Mouse (Mus musculus): ENCODE results near the gene Galnt12. TPM values are rescaled to one million over a fixed set of nuclear protein-coding genes. Genes with fewer than 3 reads are reported as not detected.
A peak's percentile ranks its signal among the peaks of the same experiment; 100 is the strongest.

Galnt12 gene
- polyA plus RNA-seq, 1 experiment, result 0.45 TPM

DNA sequence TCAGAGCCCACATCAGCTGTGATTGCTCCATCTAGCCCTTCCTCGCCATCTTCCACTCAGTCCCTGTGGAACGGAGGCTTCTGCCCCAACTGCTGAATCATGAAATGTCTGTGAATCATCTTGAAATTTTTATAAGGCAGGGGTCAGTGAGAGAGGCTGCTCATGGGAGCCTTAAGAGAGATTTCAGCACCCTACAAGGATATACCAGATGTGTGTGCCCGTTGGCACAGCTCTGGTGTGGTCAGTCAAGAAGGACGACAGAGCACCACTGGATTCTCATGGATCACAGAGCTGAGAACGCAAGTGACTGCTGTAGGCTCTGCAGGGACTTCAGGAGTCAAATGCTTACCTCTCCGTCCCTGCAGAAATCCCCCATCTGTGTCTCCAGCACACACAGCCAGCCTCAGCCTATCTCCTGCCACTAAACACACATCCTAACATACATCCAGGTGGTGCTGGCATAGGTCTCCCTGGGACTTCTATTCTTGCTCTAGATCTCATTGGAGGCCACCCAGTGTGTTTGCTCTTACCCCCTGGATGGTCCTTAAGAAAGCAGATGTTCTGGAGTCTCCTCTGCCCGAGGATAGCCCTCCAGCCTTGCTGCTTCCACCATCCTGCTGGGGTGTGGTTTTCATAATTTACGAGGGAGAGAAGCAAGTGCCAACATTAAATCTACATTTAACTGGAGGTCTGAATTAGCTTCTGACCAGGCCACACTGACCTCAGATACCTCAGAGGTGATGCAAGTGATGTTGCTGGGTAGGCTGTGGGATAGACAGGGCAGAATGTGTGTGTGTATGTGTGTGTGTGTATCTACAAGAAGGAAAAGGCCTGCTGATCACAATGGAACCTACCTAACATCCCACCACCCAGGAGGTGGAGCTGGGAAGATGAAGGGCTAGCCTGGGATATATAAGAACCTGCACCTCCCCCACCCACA lies 38.7 kb downstream of the Galnt12 start:
- TF ChIP-seq GATA1 (IDR thresholded peaks at IDR 0.05; ENCODE audit: borderline replicate concordance, low read length) (no peak), FLI1 (IDR thresholded peaks at IDR 0.05; ENCODE audit: low read length) (no peak)
- H3K4me1 ChIP-seq, result 0 out of 2 replicates have a peak, but pooled peaks cover 4% of the 10 kb centered on the region
- no peak overlapping the region for H3K4me3 ChIP-seq (replicated peaks)
- H3K27me3 ChIP-seq (replicated peaks), result peaks cover 3% of the 10 kb centered on the region
- H3K9me3 ChIP-seq, result no peaks in the 10 kb centered on the region; the same call in 1 of the 2 replicates
- H3K36me3 ChIP-seq (replicated peaks; ENCODE audit: low read length), result no peaks in the 10 kb centered on the region

DNA sequence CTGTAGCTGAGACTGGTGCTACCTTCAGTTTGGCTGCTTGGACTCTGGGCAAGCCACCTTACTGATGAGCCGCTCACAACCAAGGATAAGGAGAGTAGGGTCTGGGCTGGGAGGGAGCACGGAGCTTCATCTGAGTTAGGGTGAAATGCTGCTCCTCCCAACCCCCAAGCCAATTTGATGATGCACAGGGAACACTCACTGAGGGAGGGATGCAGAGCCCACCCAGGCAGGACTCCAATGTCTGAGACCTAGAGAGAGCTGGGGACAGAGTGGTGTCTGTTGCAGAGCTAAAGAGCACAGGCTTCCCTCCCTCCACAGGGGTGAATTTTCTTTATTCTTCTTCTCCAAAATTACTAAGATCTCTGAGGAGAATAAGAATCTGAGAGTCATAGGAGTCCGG lies 40.2 kb downstream of the Galnt12 start:
- H3K4me3 ChIP-seq (replicated peaks), result no peak overlapping the region
- H3K27me3 ChIP-seq (replicated peaks), result peaks cover 3% of the 10 kb centered on the region
- H3K9me3 ChIP-seq, result no peaks in the 10 kb centered on the region; the same call in 1 of the 2 replicates
- H3K4me1 ChIP-seq, result peaks cover 10% of the 10 kb centered on the region
- TF ChIP-seq FLI1 (IDR thresholded peaks at IDR 0.05; ENCODE audit: low read length), result no peak
- no peak for TF ChIP-seq GATA1 (IDR thresholded peaks at IDR 0.05; ENCODE audit: borderline replicate concordance, low read length)
- H3K36me3 ChIP-seq (replicated peaks; ENCODE audit: low read length), result no peaks in the 10 kb centered on the region

GRCm38 (mm10) chr4:47132413-47132812 lies 40.7 kb downstream of the Galnt12 start:
- Histone ChIP-seq H3K4me1 (peaks cover 14% of the 10 kb centered on the region), H3K9me3 (no peaks in the 10 kb centered on the region)

GRCm38 (mm10) chr4:47136699-47137101 lies 45.0 kb downstream of the Galnt12 start:
- peaks cover 17% of the 10 kb centered on the region for H3K4me1 ChIP-seq
- H3K36me3 ChIP-seq (replicated peaks; ENCODE audit: low read length), result no peaks in the 10 kb centered on the region
- TF ChIP-seq FLI1 (IDR thresholded peaks at IDR 0.05; ENCODE audit: low read length) (no peak), GATA1 (IDR thresholded peaks at IDR 0.05; ENCODE audit: borderline replicate concordance, low read length) (no peak)
- peaks cover 23% of the 10 kb centered on the region for H3K27me3 ChIP-seq (replicated peaks)
- no peaks in the 10 kb centered on the region for H3K9me3 ChIP-seq
- H3K4me3 ChIP-seq (replicated peaks), result peak overlapping the region; percentile 29

More at GRCm38 (mm10) chr4:47132413-47132812, 40.7 kb downstream of the Galnt12 start:
- H3K27me3 ChIP-seq (replicated peaks), result peaks cover 7% of the 10 kb centered on the region
- TF ChIP-seq FLI1 (IDR thresholded peaks at IDR 0.05; ENCODE audit: low read length) (no peak), GATA1 (IDR thresholded peaks at IDR 0.05; ENCODE audit: borderline replicate concordance, low read length) (no peak)
- H3K36me3 ChIP-seq (replicated peaks; ENCODE audit: low read length), result no peaks in the 10 kb centered on the region
- no peak overlapping the region for H3K4me3 ChIP-seq (replicated peaks)

DNA sequence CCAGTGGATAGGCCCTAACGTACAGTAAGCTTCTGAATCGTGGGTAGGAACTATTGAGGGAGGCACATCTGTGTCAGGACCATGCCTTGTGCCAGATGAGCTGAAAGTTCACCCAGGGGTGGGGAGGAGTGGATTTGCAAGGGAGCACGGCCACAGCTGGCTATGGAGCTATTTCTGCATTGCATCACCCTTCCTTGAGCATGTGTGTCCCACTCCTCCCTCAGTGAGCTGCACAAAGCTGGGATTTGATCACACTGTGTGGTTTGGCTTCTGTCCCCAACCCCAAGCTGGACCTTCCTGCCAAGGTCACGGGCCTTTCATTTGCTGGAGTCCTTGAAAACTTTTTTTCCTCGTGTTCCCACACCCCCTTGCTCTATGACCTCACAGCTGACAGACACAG lies 45.8 kb downstream of the Galnt12 start:
- Histone ChIP-seq H3K4me3 (replicated peaks) (no peak overlapping the region), H3K9me3 (no peaks in the 10 kb centered on the region), H3K36me3 (replicated peaks; ENCODE audit: low read length) (no peaks in the 10 kb centered on the region), H3K27me3 (replicated peaks) (peaks cover 23% of the 10 kb centered on the region), H3K4me1 (peaks cover 17% of the 10 kb centered on the region)
- TF ChIP-seq GATA1 (IDR thresholded peaks at IDR 0.05; ENCODE audit: borderline replicate concordance, low read length) (no peak), FLI1 (IDR thresholded peaks at IDR 0.05; ENCODE audit: low read length) (no peak)

DNA sequence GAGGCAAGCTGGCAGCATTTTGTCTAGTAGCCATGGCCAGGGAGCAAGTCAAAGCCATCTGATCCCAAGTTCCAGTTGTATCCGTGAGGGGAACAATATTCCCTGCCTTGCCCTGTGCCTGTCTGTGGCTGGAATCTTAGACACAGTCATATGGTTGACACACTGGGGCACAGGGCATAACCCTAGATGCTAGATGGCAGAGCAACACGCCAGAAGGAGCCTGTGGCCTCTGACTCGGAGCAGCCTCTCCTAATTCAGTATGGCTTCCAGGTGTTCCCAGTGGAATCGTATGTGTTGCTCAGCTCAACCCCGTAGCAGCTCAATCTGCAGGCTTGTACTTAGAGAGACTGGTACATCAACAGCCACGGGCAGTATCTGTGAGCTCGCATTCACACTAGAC lies 46.7 kb downstream of the Galnt12 start:
- TF ChIP-seq GATA1 (IDR thresholded peaks at IDR 0.05; ENCODE audit: borderline replicate concordance, low read length) (no peak), FLI1 (IDR thresholded peaks at IDR 0.05; ENCODE audit: low read length) (no peak)
- Histone ChIP-seq H3K4me1 (peaks cover 17% of the 10 kb centered on the region), H3K27me3 (replicated peaks) (peaks cover 25% of the 10 kb centered on the region), H3K9me3 (no peaks in the 10 kb centered on the region), H3K36me3 (replicated peaks; ENCODE audit: low read length) (no peaks in the 10 kb centered on the region), H3K4me3 (replicated peaks) (no peak overlapping the region)

GRCm38 (mm10) chr4:47138967-47139777 lies 47.5 kb downstream of the Galnt12 start:
- peaks cover 12% of the 10 kb centered on the region for H3K4me1 ChIP-seq
- no peak overlapping the region for H3K4me3 ChIP-seq (replicated peaks)
- TF ChIP-seq GATA1 (IDR thresholded peaks at IDR 0.05; ENCODE audit: borderline replicate concordance, low read length) (no peak), FLI1 (IDR thresholded peaks at IDR 0.05; ENCODE audit: low read length) (no peak)
- no peaks in the 10 kb centered on the region for H3K9me3 ChIP-seq
- no peaks in the 10 kb centered on the region for H3K36me3 ChIP-seq (replicated peaks; ENCODE audit: low read length)
- H3K27me3 ChIP-seq (replicated peaks), result peaks cover 29% of the 10 kb centered on the region

DNA sequence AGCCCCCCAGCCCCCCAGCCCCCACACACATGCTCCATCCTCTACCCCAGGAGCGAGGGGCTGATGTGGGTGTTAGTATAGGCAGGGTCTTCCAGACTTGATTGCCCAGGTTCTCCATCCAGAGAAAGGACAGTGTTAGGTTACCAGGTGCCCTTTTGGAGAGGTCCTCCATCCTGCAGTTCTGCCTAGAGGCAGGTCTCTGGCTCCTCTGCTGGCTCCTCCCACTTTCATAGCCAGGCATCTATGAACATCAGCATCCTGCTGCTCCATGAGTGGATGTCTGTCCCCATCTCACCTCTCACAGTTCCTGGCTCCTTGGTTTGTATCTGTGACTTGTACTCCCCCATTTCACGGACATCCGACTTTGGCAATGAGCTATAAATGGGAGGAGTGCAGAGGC lies 48.6 kb downstream of the Galnt12 start:
- no peaks in the 10 kb centered on the region for H3K36me3 ChIP-seq (replicated peaks; ENCODE audit: low read length)
- H3K27me3 ChIP-seq (replicated peaks), result peaks cover 29% of the 10 kb centered on the region
- H3K9me3 ChIP-seq, result no peaks in the 10 kb centered on the region
- no peak for TF ChIP-seq GATA1 (IDR thresholded peaks at IDR 0.05; ENCODE audit: borderline replicate concordance, low read length)
- no peak for TF ChIP-seq FLI1 (IDR thresholded peaks at IDR 0.05; ENCODE audit: low read length)
- peaks cover 12% of the 10 kb centered on the region for H3K4me1 ChIP-seq
- H3K4me3 ChIP-seq (replicated peaks), result no peak overlapping the region

GRCm38 (mm10) chr4:47141444-47142154 lies 49.9 kb downstream of the Galnt12 start:
- peaks cover 10% of the 10 kb centered on the region for H3K4me1 ChIP-seq
- H3K9me3 ChIP-seq, result no peaks in the 10 kb centered on the region
- TF ChIP-seq FLI1 (IDR thresholded peaks at IDR 0.05; ENCODE audit: low read length) (no peak), GATA1 (IDR thresholded peaks at IDR 0.05; ENCODE audit: borderline replicate concordance, low read length) (no peak)
- no peaks in the 10 kb centered on the region for H3K36me3 ChIP-seq (replicated peaks; ENCODE audit: low read length)
- H3K4me3 ChIP-seq (replicated peaks), result no peak overlapping the region
- peaks cover 39% of the 10 kb centered on the region for H3K27me3 ChIP-seq (replicated peaks)

Data from megakaryocyte, embryonic 14.5 days (primary cell).